Mouse (Mus musculus): ENCODE data around the gene Phospho2. TPM values are rescaled to one million over a fixed set of nuclear protein-coding genes. Genes with fewer than 3 reads are reported as not detected.

Phospho2 gene
- polyA plus RNA-seq, 1 experiment from 2014 or later, result 13.5 TPM

GRCm38 (mm10) chr2:69820201-69820600, 30.8 kb downstream of the Phospho2 start:
- no peak overlapping the region for H3K4me2 ChIP-seq (ENCODE audit: low read depth, low read length)
- no peaks in the 10 kb centered on the region for H3K36me3 ChIP-seq (replicated peaks; ENCODE audit: insufficient read depth, low read length)
- H3K4me1 ChIP-seq (ENCODE audit: insufficient read depth), result peaks cover 18% of the 10 kb centered on the region
- ATAC-seq (no peak), DNase-seq (no peak)
- H3K4me3 ChIP-seq (ENCODE audit: low read depth, low read length), result no peak overlapping the region
- TF ChIP-seq CTCF (IDR thresholded peaks at IDR 0.05; ENCODE audit: low read depth) (no peak), EP300 (IDR thresholded peaks at IDR 0.05; ENCODE audit: low read depth) (no peak)
- H3K27me3 ChIP-seq (ENCODE audit: insufficient read depth, low read length), result no peaks in the 10 kb centered on the region
- H3K9ac ChIP-seq (replicated peaks), result no peak overlapping the region
- WGBS (ENCODE audit: insufficient replicate concordance), result 47% methylated on average over 1 of the region's 1 CpGs
- H3K27ac ChIP-seq (ENCODE audit: low read depth), result no peak overlapping the region; the same call in 1 of the 2 replicates
- H3K9me3 ChIP-seq (ENCODE audit: low read length), result no peaks in the 10 kb centered on the region

- Histone ChIP-seq H3K4me3 (ENCODE audit: low read depth, low read length) (peak within 1 kb of the TSS; percentile 92), H3K4me1 (ENCODE audit: insufficient read depth) (peaks cover 18% of the 10 kb centered on the region), H3K36me3 (replicated peaks; ENCODE audit: insufficient read depth, low read length) (peaks cover 4% of the 10 kb centered on the region; the same call in 1 of the 2 replicates), H3K9me3 (ENCODE audit: low read length) (no peaks in the 10 kb centered on the region), H3K27ac (ENCODE audit: low read depth) (peak within 1 kb of the TSS; percentile 90), H3K27me3 (ENCODE audit: insufficient read depth, low read length) (no peaks in the 10 kb centered on the region), H3K4me2 (ENCODE audit: low read depth, low read length) (peak within 1 kb of the TSS; percentile 99), H3K9ac (replicated peaks) (peak within 1 kb of the TSS; percentile 88)
- ATAC-seq (no peak), DNase-seq (peak; percentile 27)
- WGBS (ENCODE audit: insufficient replicate concordance), result 5% methylated on average over 8 of the region's 8 CpGs
- no peak for TF ChIP-seq EP300 (IDR thresholded peaks at IDR 0.05; ENCODE audit: low read depth)
- no peak for TF ChIP-seq CTCF (IDR thresholded peaks at IDR 0.05; ENCODE audit: low read depth)
Measured at GRCm38 (mm10) chr2:69821711-69822110, 32.3 kb downstream of the Phospho2 start, which contains the start of gene Klhl23. TSS of gene Klhl23 (plus strand) at chr2:69821944.

GRCm38 (mm10) chr2:69822361-69823128, 33.1 kb downstream of the Phospho2 start:
- H3K27me3 ChIP-seq (ENCODE audit: insufficient read depth, low read length), result no peaks in the 10 kb centered on the region
- ATAC-seq (peak; percentile 31), DNase-seq (peak; percentile 60)
- TF ChIP-seq EP300 (IDR thresholded peaks at IDR 0.05; ENCODE audit: low read depth) (no peak), CTCF (IDR thresholded peaks at IDR 0.05; ENCODE audit: low read depth) (no peak)
- H3K36me3 ChIP-seq (replicated peaks; ENCODE audit: insufficient read depth, low read length), result peaks cover 5% of the 10 kb centered on the region; the same call in 1 of the 2 replicates
- peak overlapping the region; percentile 99 for H3K4me2 ChIP-seq (ENCODE audit: low read depth, low read length)
- WGBS (ENCODE audit: insufficient replicate concordance), result under 1% methylated on average over 45 of the region's 80 CpGs
- no peaks in the 10 kb centered on the region for H3K9me3 ChIP-seq (ENCODE audit: low read length)
- H3K9ac ChIP-seq (replicated peaks), result peak overlapping the region; percentile 88
- peak overlapping the region; percentile 92 for H3K4me3 ChIP-seq (ENCODE audit: low read depth, low read length)
- H3K27ac ChIP-seq (ENCODE audit: low read depth), result peak overlapping the region; percentile 90
- H3K4me1 ChIP-seq (ENCODE audit: insufficient read depth), result peaks cover 18% of the 10 kb centered on the region

GRCm38 (mm10) chr2:69823129-69823677, 33.8 kb downstream of the Phospho2 start:
- peak; percentile 57 for DNase-seq
- H3K27me3 ChIP-seq (ENCODE audit: insufficient read depth, low read length), result no peaks in the 10 kb centered on the region
- peak overlapping the region; percentile 99 for H3K4me2 ChIP-seq (ENCODE audit: low read depth, low read length)
- peak overlapping the region; percentile 90 for H3K27ac ChIP-seq (ENCODE audit: low read depth)
- H3K4me3 ChIP-seq (ENCODE audit: low read depth, low read length), result peak overlapping the region; percentile 92
- WGBS (ENCODE audit: insufficient replicate concordance), result 4% methylated on average over 20 of the region's 45 CpGs
- H3K36me3 ChIP-seq (replicated peaks; ENCODE audit: insufficient read depth, low read length), result peaks cover 7% of the 10 kb centered on the region; the same call in 1 of the 2 replicates
- no peaks in the 10 kb centered on the region for H3K9me3 ChIP-seq (ENCODE audit: low read length)
- TF ChIP-seq CTCF (IDR thresholded peaks at IDR 0.05; ENCODE audit: low read depth) (no peak), EP300 (IDR thresholded peaks at IDR 0.05; ENCODE audit: low read depth) (no peak)
- peaks cover 18% of the 10 kb centered on the region for H3K4me1 ChIP-seq (ENCODE audit: insufficient read depth)
- peak; percentile 75 for ATAC-seq
- H3K9ac ChIP-seq (replicated peaks), result peak overlapping the region; percentile 88

GRCm38 (mm10) chr2:69825898-69826297, 36.5 kb downstream of the Phospho2 start:
- ATAC-seq, result no peak
- no peaks in the 10 kb centered on the region for H3K27me3 ChIP-seq (ENCODE audit: insufficient read depth, low read length)
- no peak overlapping the region for H3K4me3 ChIP-seq (ENCODE audit: low read depth, low read length)
- TF ChIP-seq EP300 (IDR thresholded peaks at IDR 0.05; ENCODE audit: low read depth), result no peak
- TF ChIP-seq CTCF (IDR thresholded peaks at IDR 0.05; ENCODE audit: low read depth), result no peak
- peaks cover 13% of the 10 kb centered on the region for H3K4me1 ChIP-seq (ENCODE audit: insufficient read depth)
- H3K4me2 ChIP-seq (ENCODE audit: low read depth, low read length), result no peak overlapping the region
- H3K9me3 ChIP-seq (ENCODE audit: low read length), result no peaks in the 10 kb centered on the region
- H3K27ac ChIP-seq (ENCODE audit: low read depth), result no peak overlapping the region
- peaks cover 22% of the 10 kb centered on the region for H3K36me3 ChIP-seq (replicated peaks; ENCODE audit: insufficient read depth, low read length)
- no peak for DNase-seq
- 89% methylated on average over 10 of the region's 10 CpGs for WGBS (ENCODE audit: insufficient replicate concordance)
- H3K9ac ChIP-seq (replicated peaks), result no peak overlapping the region

- H3K9me3 ChIP-seq (ENCODE audit: low read length), result no peaks in the 10 kb centered on the region
- H3K4me3 ChIP-seq (ENCODE audit: low read depth, low read length), result no peak overlapping the region
- no peaks in the 10 kb centered on the region for H3K27me3 ChIP-seq (ENCODE audit: insufficient read depth, low read length)
- 0 out of 2 replicates have a peak overlapping the region, but pooled peaks have one; percentile 29 for H3K27ac ChIP-seq (ENCODE audit: low read depth)
- DNase-seq (no peak), ATAC-seq (no peak)
- H3K9ac ChIP-seq (replicated peaks), result no peak overlapping the region
- whole genome bisulfite sequencing (ENCODE audit: insufficient replicate concordance), result 84% methylated on average over 2 of the region's 2 CpGs
- H3K36me3 ChIP-seq (replicated peaks; ENCODE audit: insufficient read depth, low read length), result peaks cover 26% of the 10 kb centered on the region
- no peak for TF ChIP-seq CTCF (IDR thresholded peaks at IDR 0.05; ENCODE audit: low read depth)
- TF ChIP-seq EP300 (IDR thresholded peaks at IDR 0.05; ENCODE audit: low read depth), result no peak
- H3K4me1 ChIP-seq (ENCODE audit: insufficient read depth), result peaks cover 13% of the 10 kb centered on the region
- H3K4me2 ChIP-seq (ENCODE audit: low read depth, low read length), result no peak overlapping the region
Measured at GRCm38 (mm10) chr2:69826380-69826779, 37.0 kb downstream of the Phospho2 start.

All from liver, postnatal 0 days (tissue).